Mouse (Mus musculus) gastrocnemius, postnatal 14 days (tissue): ENCODE data around the gene Trdn. TPM values are rescaled to one million over a fixed set of nuclear protein-coding genes. Genes with fewer than 3 reads are reported as not detected.

Source experiments
- DNase-seq: peaks from one replicate; pipeline ENCODE4 v3.0.0; 2021; ENCODE audit warnings: mixed read lengths
- intact Hi-C: fragments of 180-260 bp; cut with DNase I; formaldehyde crosslinking; loops from one replicate; pipeline ENCODE4 v1.15.1; 2025; ENCODE audit warnings: low total_unique reads
- total RNA-seq, 2 experiments: library from RNA; stranded (reverse); gene quantifications; 2 replicates each; pipeline ENCODE4 v1.2.3; 2021

Trdn gene
- total RNA-seq, 2 experiments from 2014 or later: 1,532 to 1,541 TPM

- no peak for DNase-seq
Measured at GRCm38 (mm10) chr10:33304982-33305381, 224.6 kb downstream of the Trdn start.

GRCm38 (mm10) chr10:33353026-33353425 is 272.7 kb downstream of the Trdn start:
- intact Hi-C loops: no loop called here
- DNase-seq: no peak

More at GRCm38 (mm10) chr10:33304982-33305381, 224.6 kb downstream of the Trdn start:
- intact Hi-C loops: no loop called here

- no peak for DNase-seq
- intact Hi-C loops: no loop called here
Measured at GRCm38 (mm10) chr10:33366521-33366920, 286.2 kb downstream of the Trdn start.

- no peak for DNase-seq
- intact Hi-C loops: no loop called here
Measured at GRCm38 (mm10) chr10:33370534-33370933, 290.2 kb downstream of the Trdn start.

- intact Hi-C loops: no loop called here
- DNase-seq: no peak
Measured at GRCm38 (mm10) chr10:33375474-33376029, 295.2 kb downstream of the Trdn start.

Other genes starting within 250 kb of the Trdn start
- under 1 TPM; 0.90 to 1.00 TPM for gene Nkain2, start 190.1 kb upstream of the Trdn start, total RNA-seq